Mouse (Mus musculus) C2C12 (cell line): ENCODE data around the gene Col4a1. TPM values are rescaled to one million over a fixed set of nuclear protein-coding genes. Genes with fewer than 3 reads are reported as not detected.

Experiments
- H3K27me3 ChIP-seq: one replicate; pipeline ENCODE4 v1.6.1; 2011; ENCODE audit not compliant: control insufficient read depth, insufficient read depth, insufficient read length
- H3K36me3 ChIP-seq: one replicate; pipeline ENCODE4 v1.6.1; 2011; ENCODE audit not compliant: control insufficient read depth, insufficient read depth
- H3K4me3 ChIP-seq: one replicate; pipeline ENCODE4 v1.5.1; 2011; ENCODE audit warnings: mild to moderate bottlenecking, control low read depth; ENCODE audit not compliant: poor library complexity, insufficient read depth, severe bottlenecking
- H3K79me2 ChIP-seq: one replicate; pipeline ENCODE4 v1.6.1; 2011; ENCODE audit not compliant: control insufficient read depth, insufficient read depth
- H3K79me3 ChIP-seq: one replicate; pipeline ENCODE4 v1.6.1; 2011; ENCODE audit warnings: low read depth, control low read depth
- H3ac ChIP-seq: one replicate; pipeline ENCODE3; 2011; ENCODE audit warnings: low read depth; ENCODE audit not compliant: control insufficient read depth, insufficient read length
- CEBPB ChIP-seq: IDR thresholded peaks from one replicate; pipeline ENCODE4 v1.6.1; 2011; ENCODE audit warnings: low read depth, mild to moderate bottlenecking, control low read depth, moderate library complexity
- CTCF ChIP-seq: IDR thresholded peaks from one replicate; pipeline ENCODE4 v1.5.1; 2011; ENCODE audit not compliant: control insufficient read depth, insufficient read depth, insufficient read length
- FOSL1 ChIP-seq: IDR thresholded peaks from one replicate; pipeline ENCODE4 v1.8.0; 2011; ENCODE audit warnings: mild to moderate bottlenecking, low read length; ENCODE audit not compliant: poor library complexity, insufficient read depth, severe bottlenecking
- MAX ChIP-seq: IDR thresholded peaks from one replicate; pipeline ENCODE4 v1.6.1; 2011; ENCODE audit warnings: mild to moderate bottlenecking, control low read depth
- MYOD1 ChIP-seq: IDR thresholded peaks from one replicate; pipeline ENCODE4 v1.6.1; 2011; ENCODE audit warnings: low read depth; ENCODE audit not compliant: control insufficient read depth, insufficient read length
- MYOG ChIP-seq: IDR thresholded peaks from one replicate; pipeline ENCODE4 v1.6.1; 2011; ENCODE audit not compliant: control insufficient read depth, insufficient read length; ENCODE audit errors: extremely low read depth
- USF1 ChIP-seq: IDR thresholded peaks from one replicate; pipeline ENCODE4 v1.6.1; 2011; ENCODE audit warnings: low read depth, mild to moderate bottlenecking, control low read depth, moderate library complexity
- polyA plus RNA-seq: library from polyadenylated mRNA; unstranded; fragments of >200 nt; fragmentation: generic; extraction: Trizol; gene quantifications from one replicate; pipeline ENCODE4 v1.2.1, GENCODE M21; 2012; ENCODE audit warnings: missing spikeins

The Col4a1 gene
- polyA plus RNA-seq, 1 experiment: 74.7 TPM

DNA sequence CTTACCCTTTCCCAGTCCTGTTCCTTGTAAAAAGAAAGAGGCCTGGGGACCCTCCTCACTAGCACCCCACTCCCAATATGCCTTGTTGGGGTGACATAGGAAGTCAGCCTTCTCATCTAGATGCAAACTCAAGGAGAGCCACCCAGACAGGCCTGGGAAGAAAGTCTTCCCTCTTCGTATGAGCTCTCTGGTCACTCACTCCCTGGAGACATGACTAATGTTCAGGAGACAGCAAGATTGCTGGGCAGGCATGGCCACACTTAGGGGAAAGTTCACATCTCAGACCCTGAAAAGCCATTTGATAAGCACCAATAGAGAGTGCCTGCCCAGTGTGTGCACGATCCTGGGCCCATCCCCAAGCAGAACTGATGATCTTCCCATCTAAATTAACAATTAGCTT is 2.6 kb downstream of the Col4a1 start:
- Histone ChIP-seq H3K36me3 (no peaks in the 10 kb centered on the region), H3K79me2 (peaks cover 95% of the 10 kb centered on the region), H3K79me3 (peaks cover 39% of the 10 kb centered on the region), H3K4me3 (no peak overlapping the region), H3K27me3 (no peaks in the 10 kb centered on the region), H3ac (no peak overlapping the region)
- TF ChIP-seq MYOD1: no peak
- no peak for TF ChIP-seq CTCF
- no peak for TF ChIP-seq MAX
- no peak for TF ChIP-seq CEBPB
- TF ChIP-seq MYOG: no peak
- TF ChIP-seq USF1: no peak
- no peak for TF ChIP-seq FOSL1

DNA sequence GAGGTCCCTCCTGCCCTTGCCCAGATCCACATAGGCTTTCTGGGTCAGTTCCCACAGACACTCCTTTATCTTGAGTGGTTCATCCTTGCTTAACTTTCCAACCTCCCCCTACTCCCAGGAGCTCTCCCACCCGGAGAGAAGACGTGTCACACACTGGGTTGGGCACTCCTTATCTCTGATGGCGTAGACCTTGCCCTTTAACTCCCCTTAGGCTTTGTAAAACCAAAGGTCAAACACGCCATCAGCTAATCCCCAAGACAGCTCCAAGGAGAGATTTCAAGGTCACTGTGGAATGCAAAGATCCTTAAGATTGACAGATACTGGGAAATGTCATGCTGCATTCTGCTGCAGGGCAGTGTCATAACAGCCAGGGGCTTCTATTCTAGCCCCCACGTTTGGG is 3.4 kb downstream of the Col4a1 start:
- peaks cover 99% of the 10 kb centered on the region for H3K79me2 ChIP-seq
- no peaks in the 10 kb centered on the region for H3K36me3 ChIP-seq
- TF ChIP-seq FOSL1 (no peak), USF1 (no peak), MAX (no peak), CEBPB (no peak), MYOG (no peak), CTCF (no peak), MYOD1 (no peak)
- H3ac ChIP-seq: no peak overlapping the region
- H3K4me3 ChIP-seq: no peak overlapping the region
- H3K79me3 ChIP-seq: peaks cover 44% of the 10 kb centered on the region
- H3K27me3 ChIP-seq: no peaks in the 10 kb centered on the region

DNA sequence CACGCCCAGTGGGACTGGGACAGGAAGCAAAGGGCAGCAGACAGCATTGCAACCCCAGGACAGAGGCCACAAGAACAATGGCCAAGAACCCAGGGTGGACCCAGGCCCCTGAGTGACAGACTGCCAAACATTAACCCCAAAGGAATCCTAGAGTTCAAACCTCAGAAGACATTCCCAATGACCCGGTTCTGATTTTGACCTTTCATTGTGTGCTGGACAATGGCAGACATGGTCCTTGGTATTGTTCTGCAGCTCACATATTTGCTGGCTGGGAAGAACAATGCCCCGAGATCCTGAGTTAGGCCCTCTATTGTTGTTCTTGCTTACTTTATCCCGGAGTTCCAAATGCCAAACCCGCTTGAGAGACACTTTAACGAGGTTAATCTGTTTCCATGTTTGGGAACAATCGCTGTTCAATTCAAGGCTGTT is 4.0 kb downstream of the Col4a1 start:
- peaks cover 99% of the 10 kb centered on the region for H3K79me2 ChIP-seq
- H3K27me3 ChIP-seq: no peaks in the 10 kb centered on the region
- TF ChIP-seq MAX (no peak), MYOG (no peak), CEBPB (no peak), USF1 (no peak)
- H3K36me3 ChIP-seq: no peaks in the 10 kb centered on the region
- no peak overlapping the region for H3K4me3 ChIP-seq
- H3K79me3 ChIP-seq: peaks cover 46% of the 10 kb centered on the region
- H3ac ChIP-seq: no peak overlapping the region

DNA sequence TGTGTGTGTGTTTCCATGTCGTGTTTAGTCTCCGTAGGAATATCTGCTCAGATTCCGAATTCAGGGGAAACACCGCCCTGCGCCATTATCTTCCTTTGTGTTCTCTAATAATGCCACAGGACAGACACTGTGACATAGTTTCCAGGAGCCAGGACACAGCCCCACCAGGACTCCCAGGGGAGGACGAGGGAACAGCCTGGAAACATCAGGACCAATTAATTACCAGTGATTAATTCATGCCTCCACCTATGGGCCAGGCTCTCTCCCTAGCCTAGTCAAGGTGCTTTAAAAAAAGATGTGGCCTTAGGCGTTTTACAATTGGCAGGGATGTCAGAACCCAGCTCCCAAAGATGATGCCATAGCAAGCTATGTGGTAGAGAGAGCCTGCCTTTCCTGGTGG is 5.2 kb downstream of the Col4a1 start:
- Histone ChIP-seq H3K79me3 (peaks cover 49% of the 10 kb centered on the region), H3K27me3 (no peaks in the 10 kb centered on the region), H3K79me2 (peaks cover 100% of the 10 kb centered on the region), H3K4me3 (no peak overlapping the region), H3K36me3 (no peaks in the 10 kb centered on the region), H3ac (no peak overlapping the region)
- TF ChIP-seq FOSL1 (no peak), CEBPB (no peak), USF1 (no peak), MAX (no peak), CTCF (no peak), MYOD1 (no peak), MYOG (no peak)

DNA sequence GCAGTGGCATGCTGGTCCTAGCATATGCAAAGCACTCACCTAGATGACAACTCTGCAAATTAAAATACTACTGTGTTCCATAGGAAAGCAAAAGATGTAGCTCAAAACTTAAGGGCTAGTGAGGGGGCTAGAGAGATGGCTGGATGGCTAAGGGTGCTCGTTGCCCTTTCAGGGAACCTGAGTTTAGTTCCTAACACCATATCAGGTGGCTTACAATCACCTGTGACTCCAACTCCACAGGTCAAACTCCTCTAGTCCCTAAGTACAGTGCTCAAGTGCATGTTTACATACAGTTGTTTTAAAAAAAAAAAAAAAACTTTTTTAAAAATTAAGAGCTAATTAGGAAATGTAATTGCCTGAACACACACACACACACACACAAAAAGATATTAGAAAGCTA is 7.1 kb downstream of the Col4a1 start:
- no peak for TF ChIP-seq MYOD1
- TF ChIP-seq FOSL1: no peak
- no peak for TF ChIP-seq USF1
- Histone ChIP-seq H3K79me2 (peaks cover 99% of the 10 kb centered on the region), H3ac (no peak overlapping the region), H3K36me3 (no peaks in the 10 kb centered on the region), H3K4me3 (no peak overlapping the region), H3K27me3 (no peaks in the 10 kb centered on the region), H3K79me3 (peaks cover 48% of the 10 kb centered on the region)

DNA sequence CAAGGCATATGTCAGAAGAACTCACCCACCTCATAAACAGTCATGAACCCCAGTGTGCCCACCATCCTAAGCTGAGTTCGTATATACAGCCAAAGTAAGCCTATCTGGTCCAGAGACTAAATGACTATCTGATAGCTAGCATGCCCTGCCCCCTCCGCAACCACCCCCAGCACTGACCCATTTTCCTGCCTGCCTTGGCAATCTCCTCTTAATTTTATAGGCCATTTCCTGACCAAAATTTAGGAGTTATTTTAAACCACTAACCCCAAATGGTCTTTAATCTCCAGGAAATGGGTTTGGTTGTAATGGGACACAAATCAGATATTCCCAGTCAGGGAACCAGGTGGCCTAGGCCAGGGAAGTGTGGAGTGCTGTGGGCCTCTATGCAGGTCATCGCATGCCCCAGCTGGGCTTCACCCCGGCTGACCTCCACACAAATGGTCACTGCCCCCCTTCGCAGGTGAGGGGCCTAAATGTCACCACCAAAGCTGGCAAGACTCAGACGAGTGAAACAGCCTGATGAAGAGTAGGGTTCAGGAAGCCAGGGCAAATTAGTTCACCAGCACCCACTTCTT is 8.5 kb downstream of the Col4a1 start:
- H3K79me3 ChIP-seq: peaks cover 51% of the 10 kb centered on the region
- no peaks in the 10 kb centered on the region for H3K27me3 ChIP-seq
- H3K4me3 ChIP-seq: no peak overlapping the region
- H3ac ChIP-seq: no peak overlapping the region
- TF ChIP-seq MAX: no peak
- no peaks in the 10 kb centered on the region for H3K36me3 ChIP-seq
- peaks cover 99% of the 10 kb centered on the region for H3K79me2 ChIP-seq
